18 mouse cellular contexts compared by ENCODE assay signal in the genomic region with DNA sequence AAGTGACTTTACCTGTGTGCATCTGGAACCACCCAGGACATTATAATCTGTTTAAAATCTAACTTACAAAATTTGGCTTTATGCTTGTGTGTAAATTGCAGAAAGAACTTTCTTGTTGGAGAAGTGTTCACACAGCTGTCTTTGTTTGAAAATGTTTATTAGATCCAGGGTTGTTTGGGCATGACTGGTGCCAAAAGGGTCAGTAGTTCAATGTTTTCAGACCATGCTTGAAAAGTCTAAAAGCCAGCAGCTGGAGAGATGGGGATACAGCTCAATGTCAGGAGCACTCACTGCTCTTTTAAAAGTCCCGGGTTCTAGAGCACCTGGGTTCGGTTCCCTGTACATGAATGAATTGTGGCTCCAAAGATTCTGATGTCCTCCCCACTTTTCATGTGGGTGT.
"Had no signal": no experiment of that assay in that cellular context is flagged by ENCODE, and none has a peak within 500 bp of the region (broad histone marks: within the 10 kb centered on the region; RNA-seq: fewer than 3 reads in every experiment).

No protein-coding gene starts in this region.

- H3K4me3 ChIP-seq: midbrain, embryonic 10.5 days; midbrain, embryonic 13.5 days; midbrain, embryonic 15.5 days; myocyte; neural tube, embryonic 13.5 days; neural tube, embryonic 15.5 days had no signal

- H3K4me2 ChIP-seq: lung, embryonic 14.5 days; midbrain, embryonic 13.5 days; midbrain, embryonic 15.5 days; neural tube, embryonic 13.5 days; neural tube, embryonic 15.5 days had no signal

- H3K27ac ChIP-seq: midbrain, embryonic 10.5 days; midbrain, embryonic 13.5 days; midbrain, embryonic 15.5 days; neural tube, embryonic 13.5 days; neural tube, embryonic 15.5 days had no signal

- ATAC-seq: midbrain, embryonic 13.5 days; midbrain, embryonic 15.5 days had no signal

- H3K27me3 ChIP-seq: midbrain, embryonic 13.5 days; midbrain, embryonic 15.5 days; neural tube, embryonic 13.5 days; neural tube, embryonic 15.5 days had no signal

- DNase-seq: lung, adult 18-20 months; lung, embryonic 14.5 days; lung, postnatal 10 days; lung, postnatal 4 days; retina, postnatal 1 day; right cerebral cortex, adult 18-20 months; right cerebral cortex, postnatal 25 days; right cerebral cortex, postnatal 4 days; spleen, adult 18-20 months; thymus, adult 18-20 months; thymus, postnatal 14 days; thymus, postnatal 36 days had no signal

- H3K9me3 ChIP-seq: midbrain, embryonic 10.5 days; midbrain, embryonic 13.5 days; midbrain, embryonic 15.5 days; neural tube, embryonic 13.5 days; neural tube, embryonic 15.5 days had no signal

- H3K9ac ChIP-seq: lung, embryonic 14.5 days; midbrain, embryonic 13.5 days; midbrain, embryonic 15.5 days; neural tube, embryonic 13.5 days; neural tube, embryonic 15.5 days had no signal

- H3K36me3 ChIP-seq: midbrain, embryonic 13.5 days; midbrain, embryonic 15.5 days; neural tube, embryonic 13.5 days had no signal

- H3K4me1 ChIP-seq: midbrain, embryonic 13.5 days; midbrain, embryonic 15.5 days; neural tube, embryonic 13.5 days; neural tube, embryonic 15.5 days had no signal
